Mouse (Mus musculus) MEL (cell line): Measurements from ENCODE around the gene Dgka. TPM values are rescaled to one million over a fixed set of nuclear protein-coding genes. Genes with fewer than 3 reads are reported as not detected.

Experiments used
- DNase-seq: peaks from one replicate; pipeline ENCODE4 v3.0.0; 2011; ENCODE audit warnings: low read depth, low spot score
- H3K27ac ChIP-seq: 2 replicates; pipeline ENCODE4 v1.5.1; 2012; ENCODE audit warnings: low read depth, mild to moderate bottlenecking, control low read depth, low read length, moderate library complexity; ENCODE audit not compliant: control insufficient read depth
- H3K27me3 ChIP-seq, 2 experiments: fragments of 150-350 bp in 1 of 2; sonication (generic) in 1 of 2; 2 replicates each; pipeline ENCODE4 v1.6.1; 2012; ENCODE audit warnings: low read length in 2 of 2, mild to moderate bottlenecking in 2 of 2, improper control_type of control experiment in 1 of 2, moderate library complexity in 1 of 2; ENCODE audit not compliant: insufficient read depth in 2 of 2, control insufficient read depth in 1 of 2
- H3K36me3 ChIP-seq, 2 experiments: 2 replicates each; pipeline ENCODE4 v1.6.1; 2012 to 2014; ENCODE audit warnings: low read length in 2 of 2, improper control_type of control experiment in 1 of 2, inconsistent platforms in 1 of 2, mild to moderate bottlenecking in 1 of 2; ENCODE audit not compliant: insufficient read depth in 2 of 2, control insufficient read depth in 1 of 2
- H3K4me1 ChIP-seq, 2 experiments: fragments of 150-350 bp in 1 of 2; sonication (generic) in 1 of 2; 2 replicates each; pipeline ENCODE4 v1.6.1; 2012; ENCODE audit warnings: low read length in 2 of 2, improper control_type of control experiment in 1 of 2, mild to moderate bottlenecking in 1 of 2; ENCODE audit not compliant: insufficient read depth in 2 of 2, control insufficient read depth in 1 of 2
- H3K4me3 ChIP-seq, 2 experiments: fragments of 150-350 bp in 1 of 2; sonication (generic) in 1 of 2; 2 replicates each; pipeline ENCODE4 v1.5.1; 2012; ENCODE audit warnings: low read depth in 2 of 2, low read length in 2 of 2, mild to moderate bottlenecking in 2 of 2, moderate library complexity in 2 of 2, control low read depth in 1 of 2, improper control_type of control experiment in 1 of 2; ENCODE audit not compliant: control insufficient read depth in 1 of 2, insufficient read depth in 1 of 2
- H3K79me2 ChIP-seq: 2 replicates; pipeline ENCODE4 v1.6.1; 2012; ENCODE audit warnings: mild to moderate bottlenecking, low read length, moderate library complexity; ENCODE audit not compliant: control insufficient read depth, poor library complexity, insufficient read depth
- H3K9ac ChIP-seq: 2 replicates; pipeline ENCODE4 v1.6.1; 2012; ENCODE audit warnings: low read depth, mild to moderate bottlenecking, control low read depth, low read length, moderate library complexity; ENCODE audit not compliant: control insufficient read depth, poor library complexity, severe bottlenecking
- H3K9me3 ChIP-seq: fragments of 150-350 bp; sonication (generic); replicated peaks from 2 replicates; pipeline ENCODE4 v1.6.1; 2012; ENCODE audit warnings: mild to moderate bottlenecking, low read length, improper control_type of control experiment, moderate library complexity; ENCODE audit not compliant: insufficient read depth
- CHD1 ChIP-seq: IDR thresholded peaks from 2 replicates; pipeline ENCODE4 v1.6.1; 2012; ENCODE audit warnings: low read depth, mild to moderate bottlenecking, inconsistent platforms, low read length, improper control_type of control experiment
- CHD2 ChIP-seq: IDR thresholded peaks from 2 replicates; pipeline ENCODE4 v1.6.1; 2011; ENCODE audit warnings: low read length, improper control_type of control experiment
- E2F4 ChIP-seq: IDR thresholded peaks from 2 replicates; pipeline ENCODE4 v1.6.1; 2011; ENCODE audit warnings: low read depth, low read length, improper control_type of control experiment, borderline replicate concordance
- ELF1 ChIP-seq: IDR thresholded peaks from 2 replicates; pipeline ENCODE4 v1.6.1; 2014; ENCODE audit warnings: low read depth, mild to moderate bottlenecking, inconsistent platforms, low read length, improper control_type of control experiment, moderate library complexity
- ETS1 ChIP-seq: IDR thresholded peaks from 2 replicates; pipeline ENCODE4 v1.6.1; 2012; ENCODE audit warnings: low read depth, mild to moderate bottlenecking, inconsistent platforms, low read length, improper control_type of control experiment, moderate library complexity
- JUND ChIP-seq: IDR thresholded peaks from 2 replicates; pipeline ENCODE4 v1.6.1; 2011; ENCODE audit warnings: low read depth, mild to moderate bottlenecking, improper control_type of control experiment, low read length
- MEF2A ChIP-seq: IDR thresholded peaks from 2 replicates; pipeline ENCODE4 v1.6.1; 2014; ENCODE audit warnings: low read depth, mild to moderate bottlenecking, inconsistent platforms, low read length, improper control_type of control experiment; ENCODE audit not compliant: poor library complexity, insufficient replicate concordance, severe bottlenecking; ENCODE audit errors: extremely low read depth
- MYB ChIP-seq: IDR thresholded peaks from 2 replicates; pipeline ENCODE4 v1.6.1; 2011; ENCODE audit warnings: mild to moderate bottlenecking, low read depth, low read length, improper control_type of control experiment
- MYC ChIP-seq: IDR thresholded peaks from 2 replicates; pipeline ENCODE4 v1.6.1; 2011; ENCODE audit warnings: low read depth, mild to moderate bottlenecking, low read length, improper control_type of control experiment, moderate library complexity
- POLR2AphosphoS2 ChIP-seq: IDR thresholded peaks from 2 replicates; pipeline ENCODE4 v1.6.1; 2011; ENCODE audit warnings: low read length, improper control_type of control experiment
- SIN3A ChIP-seq: IDR thresholded peaks from 2 replicates; pipeline ENCODE4 v1.6.1; 2012; ENCODE audit warnings: low read length, improper control_type of control experiment, inconsistent platforms
- SMC3 ChIP-seq: IDR thresholded peaks from 2 replicates; pipeline ENCODE4 v1.6.1; 2011; ENCODE audit warnings: low read depth, low read length, improper control_type of control experiment
- TCF12 ChIP-seq: IDR thresholded peaks from 2 replicates; pipeline ENCODE4 v1.6.1; 2014; ENCODE audit warnings: low read depth, mild to moderate bottlenecking, inconsistent platforms, low read length, improper control_type of control experiment, moderate library complexity
- USF1 ChIP-seq: IDR thresholded peaks from 2 replicates; pipeline ENCODE4 v1.6.1; 2014; ENCODE audit warnings: low read depth, mild to moderate bottlenecking, inconsistent platforms, low read length, improper control_type of control experiment, moderate library complexity
- ZMIZ1 ChIP-seq: IDR thresholded peaks from 2 replicates; pipeline ENCODE4 v1.6.1; 2012; ENCODE audit warnings: low read depth, mild to moderate bottlenecking, inconsistent platforms, low read length, improper control_type of control experiment, moderate library complexity
- ZNF384 ChIP-seq: IDR thresholded peaks from 2 replicates; pipeline ENCODE4 v1.6.1; 2012; ENCODE audit warnings: low read depth, mild to moderate bottlenecking, inconsistent platforms, low read length, improper control_type of control experiment
- polyA plus RNA-seq, 2 experiments: library from polyadenylated mRNA; stranded (reverse) in 1 of 2; unstranded in 1 of 2; fragments of >175 nt in 1 of 2; fragments of >200 nt in 1 of 2; gene quantifications; 2 replicates each; pipeline versions ENCODE4 v1.2.1 to v1.2.4; 2012; ENCODE audit warnings: low replicate concordance in 2 of 2, low read depth in 1 of 2; ENCODE audit not compliant: insufficient read length in 2 of 2, insufficient read depth in 1 of 2, missing spikeins in 1 of 2
- total RNA-seq: library from RNA; depleted of rRNA; stranded (reverse); fragments of 300-350 nt; gene quantifications from 2 replicates; pipeline ENCODE4 v1.2.3, GENCODE M21; 2012

The Dgka gene
- total and polyA plus RNA-seq, 3 experiments = 0.69 to 3.5 TPM; not detected in 1

DNA sequence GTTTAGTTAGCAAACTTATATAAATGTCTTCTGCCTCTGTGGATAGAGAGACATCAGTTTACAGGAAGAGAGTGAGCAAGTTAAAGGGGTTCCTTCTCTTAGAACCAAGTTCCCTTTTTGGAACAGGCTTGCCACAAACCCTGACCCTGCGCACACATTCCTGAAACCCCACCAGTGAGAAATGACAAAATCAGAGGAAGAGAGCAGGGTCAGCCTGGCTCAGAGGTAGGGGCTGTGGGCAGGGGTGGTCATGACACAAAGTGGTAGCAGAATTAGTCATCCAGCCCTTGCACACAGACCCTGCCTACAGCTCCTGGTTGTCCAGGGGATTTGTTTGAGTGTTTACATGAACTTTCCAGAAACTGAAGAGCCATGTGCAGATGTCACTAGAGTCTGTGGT lies 35.5 kb upstream of the Dgka start:
- H3K9ac ChIP-seq = no peak overlapping the region
- H3K36me3 ChIP-seq = peaks cover 0 to 11% of the 10 kb centered on the region in 2 experiments; a peak in 2 of 4 replicates
- DNase-seq = peak; percentile 39
- no peaks in the 10 kb centered on the region for H3K27me3 ChIP-seq
- TF ChIP-seq MYC (no peak), ETS1 (no peak), ELF1 (no peak), POLR2AphosphoS2 (no peak), TCF12 (no peak), MYB (no peak), SIN3A (no peak), JUND (no peak), MEF2A (no peak), SMC3 (no peak), USF1 (no peak), ZNF384 (no peak), ZMIZ1 (no peak), CHD1 (no peak), E2F4 (no peak)
- no peak overlapping the region for H3K4me3 ChIP-seq
- H3K27ac ChIP-seq = no peak overlapping the region
- peaks cover 2 to 6% of the 10 kb centered on the region in 2 experiments; a peak in 3 of 4 replicates for H3K4me1 ChIP-seq
- no peaks in the 10 kb centered on the region for H3K9me3 ChIP-seq
- H3K79me2 ChIP-seq = no peaks in the 10 kb centered on the region

DNA sequence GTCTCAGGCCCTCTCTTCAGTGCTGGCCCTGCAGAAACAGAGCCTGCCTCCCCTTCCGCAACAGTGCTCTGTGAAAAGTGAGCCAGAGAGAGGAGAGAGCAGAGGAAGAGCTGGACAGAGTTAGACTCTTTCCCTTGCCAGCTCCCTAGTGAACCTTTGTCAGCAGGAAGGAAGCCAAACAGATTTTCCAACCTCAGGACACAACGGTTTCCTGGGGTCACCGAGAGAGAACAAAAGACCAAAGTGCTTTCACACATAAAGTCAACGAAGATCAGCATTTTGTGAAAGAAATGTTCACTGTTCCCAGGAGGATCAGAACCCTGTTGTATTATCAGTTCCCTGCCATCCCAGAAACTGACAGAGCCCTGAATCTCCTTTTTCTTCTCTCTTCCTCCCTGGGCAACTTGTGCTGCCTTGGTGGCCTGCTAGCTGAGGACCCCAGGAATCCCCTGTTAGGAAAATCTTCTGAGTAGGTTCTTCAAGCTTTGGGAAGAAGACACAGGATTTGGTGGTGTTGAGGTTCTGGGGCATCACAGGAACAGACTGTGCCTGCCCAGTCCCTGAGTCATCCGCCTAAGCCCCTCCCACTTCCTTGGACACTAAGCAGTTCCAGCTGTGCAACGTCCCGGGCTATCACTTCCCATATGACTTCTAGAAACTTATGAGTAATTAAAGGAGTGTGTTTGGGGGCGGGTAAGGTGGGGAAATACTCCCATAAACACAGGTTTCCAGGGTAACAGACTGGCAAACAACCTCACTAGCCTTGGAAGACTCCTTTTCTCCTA lies 34.5 kb upstream of the Dgka start:
- Histone ChIP-seq H3K9me3 (no peaks in the 10 kb centered on the region), H3K4me3 (no peak overlapping the region), H3K27ac (no peak overlapping the region), H3K36me3 (peaks cover 0 to 11% of the 10 kb centered on the region in 2 experiments; a peak in 2 of 4 replicates), H3K79me2 (no peaks in the 10 kb centered on the region), H3K9ac (no peak overlapping the region), H3K27me3 (no peaks in the 10 kb centered on the region), H3K4me1 (peaks cover 2 to 6% of the 10 kb centered on the region in 2 experiments; a peak in 3 of 4 replicates)
- DNase-seq = peak; percentile 72
- TF ChIP-seq ETS1 (peak; percentile 63), CHD2 (no peak)
